Mouse (Mus musculus): ENCODE results near the gene Inhbc. TPM values are rescaled to one million over a fixed set of nuclear protein-coding genes. Genes with fewer than 3 reads are reported as not detected.

The Inhbc gene
- polyA plus RNA-seq, 1 experiment from 2014 or later = not detected

DNA sequence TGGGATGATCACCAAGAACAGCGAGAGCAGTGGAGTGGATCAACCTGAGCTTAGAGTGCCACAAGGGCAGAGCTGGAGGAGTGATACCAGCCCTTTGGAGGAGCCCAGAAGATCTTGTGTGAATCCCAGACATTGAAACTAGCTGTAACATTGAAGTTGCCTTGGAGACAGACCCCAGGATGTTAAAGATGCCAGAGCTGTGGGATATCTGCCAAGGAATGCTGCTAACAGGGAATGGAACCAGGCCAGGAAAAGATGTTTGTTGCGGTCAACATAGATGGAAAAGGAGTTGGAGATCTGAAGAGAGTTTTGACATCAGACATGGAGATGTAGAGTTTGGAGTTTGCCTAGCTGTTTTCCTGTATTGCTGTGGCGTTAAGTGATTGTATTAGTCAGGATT, 24.1 kb downstream of the Inhbc start:
- Histone ChIP-seq H3K4me2 (ENCODE audit: low read depth) (no peak overlapping the region), H3K9ac (ENCODE audit: low read length) (no peak overlapping the region), H3K9me3 (ENCODE audit: control insufficient read depth, low read length) (0 out of 2 replicates have a peak, but pooled peaks cover 3% of the 10 kb centered on the region), H3K27ac (ENCODE audit: low read depth, low read length) (no peak overlapping the region), H3K36me3 (ENCODE audit: control insufficient read depth, insufficient read depth, low read length) (no peaks in the 10 kb centered on the region), H3K4me1 (ENCODE audit: control insufficient read depth, insufficient read depth, low read length) (peaks cover 6% of the 10 kb centered on the region), H3K4me3 (ENCODE audit: low read depth, low read length) (no peak overlapping the region), H3K27me3 (ENCODE audit: control insufficient read depth, insufficient read depth, low read length) (peaks cover 5% of the 10 kb centered on the region; the same call in 1 of the 2 replicates)
- DNase-seq (ENCODE audit: low spot score) = no peak
- 93% methylated on average over 3 of the region's 3 CpGs for WGBS
- ATAC-seq (ENCODE audit: insufficient read depth, low FRiP score, low TSS enrichment) = no peak

DNA sequence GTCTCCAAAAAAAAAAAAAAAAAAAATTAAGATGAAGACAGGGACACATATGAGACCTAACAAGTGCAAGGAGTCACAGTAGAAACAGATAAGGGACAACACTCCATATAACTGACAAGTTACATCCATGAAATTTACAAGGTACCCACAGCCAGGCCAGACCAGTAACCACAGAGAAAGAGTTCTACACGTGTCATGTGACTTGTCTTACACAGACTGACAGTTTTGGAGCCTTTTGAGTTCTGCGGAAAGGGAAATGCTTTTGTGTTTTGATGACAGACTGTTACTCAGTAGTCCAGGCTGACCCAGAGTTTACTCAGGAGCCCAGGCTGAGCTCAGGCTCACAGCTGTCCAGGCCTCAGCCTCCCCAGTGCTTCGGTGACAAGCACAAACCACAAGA, 27.2 kb downstream of the Inhbc start:
- Histone ChIP-seq H3K4me3 (ENCODE audit: low read depth, low read length) (no peak overlapping the region), H3K36me3 (ENCODE audit: control insufficient read depth, insufficient read depth, low read length) (no peaks in the 10 kb centered on the region), H3K27ac (ENCODE audit: low read depth, low read length) (no peak overlapping the region), H3K4me1 (ENCODE audit: control insufficient read depth, insufficient read depth, low read length) (peaks cover 21% of the 10 kb centered on the region), H3K9me3 (ENCODE audit: control insufficient read depth, low read length) (0 out of 2 replicates have a peak, but pooled peaks cover 3% of the 10 kb centered on the region), H3K9ac (ENCODE audit: low read length) (no peak overlapping the region), H3K27me3 (ENCODE audit: control insufficient read depth, insufficient read depth, low read length) (peaks cover 19% of the 10 kb centered on the region), H3K4me2 (ENCODE audit: low read depth) (no peak overlapping the region)
- ATAC-seq (ENCODE audit: insufficient read depth, low FRiP score, low TSS enrichment) (no peak), DNase-seq (ENCODE audit: low spot score) (no peak)
- WGBS = 80% methylated on average over 3 of the region's 3 CpGs

DNA sequence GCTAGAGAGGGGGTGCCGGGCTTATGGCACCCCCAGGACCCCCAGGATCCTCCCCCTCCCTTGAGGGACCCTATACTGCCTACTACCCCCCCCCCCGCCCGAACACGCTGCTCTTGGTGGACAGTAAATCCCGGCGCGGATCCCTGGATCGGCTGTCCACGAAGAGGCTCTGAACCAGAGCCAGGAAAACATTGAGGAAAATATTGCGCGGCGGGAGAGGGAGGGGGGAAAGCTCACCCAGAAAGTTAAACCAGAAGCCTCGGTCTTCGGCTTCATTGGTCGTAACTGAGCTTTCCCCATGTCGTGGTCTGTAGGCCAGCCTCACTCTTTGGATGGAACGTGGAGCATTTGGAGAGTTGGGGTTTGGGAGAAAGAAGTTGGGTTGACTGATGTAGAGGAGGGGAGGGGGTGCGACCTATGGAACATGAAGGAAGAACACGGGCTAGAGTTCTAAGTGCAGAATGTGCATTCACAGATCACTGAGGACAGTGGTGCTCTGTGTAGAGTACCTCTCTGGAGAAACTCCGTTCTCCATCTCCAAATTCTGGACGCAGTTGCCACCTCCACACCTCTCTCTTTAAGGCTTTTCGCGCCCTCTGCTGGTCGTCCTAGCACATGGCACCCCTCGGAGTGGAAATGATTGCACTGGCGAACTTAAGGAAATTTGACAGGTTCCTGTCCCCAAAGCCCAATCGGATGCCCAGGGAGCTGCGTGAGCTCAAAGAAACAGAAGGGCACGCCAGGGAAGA, 28.2 kb downstream of the Inhbc start, which contains the start of gene Gli1:
Gli1 (minus strand) TSS at position 84 of the 749 bp plus-strand sequence.
- ATAC-seq (ENCODE audit: insufficient read depth, low FRiP score, low TSS enrichment) (0 out of 2 replicates have a peak, but pooled peaks have one; percentile 38), DNase-seq (ENCODE audit: low spot score) (peak; percentile 89)
- Histone ChIP-seq H3K36me3 (ENCODE audit: control insufficient read depth, insufficient read depth, low read length) (no peaks in the 10 kb centered on the region), H3K4me2 (ENCODE audit: low read depth) (peak within 1 kb of the TSS; percentile 75), H3K4me3 (ENCODE audit: low read depth, low read length) (peak within 1 kb of the TSS; percentile 39), H3K4me1 (ENCODE audit: control insufficient read depth, insufficient read depth, low read length) (peaks cover 21% of the 10 kb centered on the region), H3K27ac (ENCODE audit: low read depth, low read length) (0 out of 2 replicates have a peak within 1 kb of the TSS, but pooled peaks have one; percentile 44), H3K9me3 (ENCODE audit: control insufficient read depth, low read length) (0 out of 2 replicates have a peak, but pooled peaks cover 3% of the 10 kb centered on the region), H3K9ac (ENCODE audit: low read length) (peak within 1 kb of the TSS; percentile 38), H3K27me3 (ENCODE audit: control insufficient read depth, insufficient read depth, low read length) (peaks cover 19% of the 10 kb centered on the region)
- 0% methylated on average over 29 of the region's 29 CpGs for WGBS

DNA sequence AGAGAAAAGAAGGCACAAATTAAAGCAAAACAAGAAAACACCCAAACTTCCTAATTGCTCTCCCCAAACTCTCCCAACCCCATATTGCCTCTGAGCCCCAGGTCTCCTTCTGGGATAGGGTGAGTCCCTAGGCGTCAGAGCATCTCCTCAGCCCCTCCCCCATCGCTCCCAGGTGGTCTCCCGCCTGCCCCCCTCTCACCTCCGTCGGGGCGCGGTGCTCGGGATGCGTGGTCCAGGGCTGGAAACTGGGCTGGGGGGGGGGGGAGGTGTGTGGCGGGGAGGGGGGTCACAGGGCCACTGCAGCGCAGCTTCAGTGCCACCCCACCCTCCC, 28.9 kb downstream of the Inhbc start:
- H3K4me2 ChIP-seq (ENCODE audit: low read depth) = peak overlapping the region; percentile 75
- no peak for ATAC-seq (ENCODE audit: insufficient read depth, low FRiP score, low TSS enrichment)
- peak overlapping the region; percentile 39 for H3K4me3 ChIP-seq (ENCODE audit: low read depth, low read length)
- H3K9ac ChIP-seq (ENCODE audit: low read length) = peak overlapping the region; percentile 38
- H3K9me3 ChIP-seq (ENCODE audit: control insufficient read depth, low read length) = 0 out of 2 replicates have a peak, but pooled peaks cover 3% of the 10 kb centered on the region
- peaks cover 19% of the 10 kb centered on the region for H3K27me3 ChIP-seq (ENCODE audit: control insufficient read depth, insufficient read depth, low read length)
- H3K4me1 ChIP-seq (ENCODE audit: control insufficient read depth, insufficient read depth, low read length) = peaks cover 21% of the 10 kb centered on the region
- H3K36me3 ChIP-seq (ENCODE audit: control insufficient read depth, insufficient read depth, low read length) = no peaks in the 10 kb centered on the region
- 0% methylated on average over 7 of the region's 11 CpGs for WGBS
- DNase-seq (ENCODE audit: low spot score) = peak; percentile 35
- no peak overlapping the region for H3K27ac ChIP-seq (ENCODE audit: low read depth, low read length)

DNA sequence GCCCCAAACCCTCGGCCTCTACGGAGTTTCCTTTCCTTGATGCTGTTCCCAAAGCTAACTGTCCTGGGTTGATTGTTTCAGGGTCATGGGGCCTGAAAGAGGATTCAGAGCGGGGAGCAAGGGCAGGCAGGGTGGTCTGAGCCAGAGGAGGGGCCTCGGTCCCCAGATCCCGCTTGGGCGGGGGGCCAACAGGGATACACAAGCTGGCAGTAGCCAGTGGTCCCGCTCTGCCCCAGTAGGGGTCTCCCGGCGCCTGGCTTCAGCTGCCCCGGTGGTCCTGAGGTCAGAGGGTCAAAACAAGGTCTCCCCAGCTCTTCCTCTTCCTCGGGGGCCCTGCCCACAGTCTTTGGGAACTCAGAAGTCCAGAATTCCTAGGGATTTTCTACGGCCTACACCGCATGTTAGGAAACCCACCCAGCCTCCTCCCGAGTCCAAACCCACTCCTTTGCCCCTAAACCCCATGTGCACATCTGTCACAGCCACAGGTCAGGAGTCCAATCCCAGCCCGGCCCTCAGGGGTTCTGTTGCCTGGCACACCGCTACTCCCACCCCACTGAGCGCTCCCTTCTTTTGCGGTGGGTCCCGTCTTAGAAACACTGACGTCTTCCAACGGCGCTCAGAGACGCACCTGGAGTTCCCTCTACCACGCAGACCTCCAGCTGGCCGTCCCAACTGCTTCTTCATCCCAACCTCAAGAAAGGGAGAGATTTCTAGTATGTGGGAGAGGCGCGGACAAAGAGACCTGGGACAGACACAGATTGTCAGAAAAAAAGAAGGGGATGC, 29.5 kb downstream of the Inhbc start:
- 0 out of 2 replicates have a peak overlapping the region, but pooled peaks have one; percentile 44 for H3K27ac ChIP-seq (ENCODE audit: low read depth, low read length)

DNA sequence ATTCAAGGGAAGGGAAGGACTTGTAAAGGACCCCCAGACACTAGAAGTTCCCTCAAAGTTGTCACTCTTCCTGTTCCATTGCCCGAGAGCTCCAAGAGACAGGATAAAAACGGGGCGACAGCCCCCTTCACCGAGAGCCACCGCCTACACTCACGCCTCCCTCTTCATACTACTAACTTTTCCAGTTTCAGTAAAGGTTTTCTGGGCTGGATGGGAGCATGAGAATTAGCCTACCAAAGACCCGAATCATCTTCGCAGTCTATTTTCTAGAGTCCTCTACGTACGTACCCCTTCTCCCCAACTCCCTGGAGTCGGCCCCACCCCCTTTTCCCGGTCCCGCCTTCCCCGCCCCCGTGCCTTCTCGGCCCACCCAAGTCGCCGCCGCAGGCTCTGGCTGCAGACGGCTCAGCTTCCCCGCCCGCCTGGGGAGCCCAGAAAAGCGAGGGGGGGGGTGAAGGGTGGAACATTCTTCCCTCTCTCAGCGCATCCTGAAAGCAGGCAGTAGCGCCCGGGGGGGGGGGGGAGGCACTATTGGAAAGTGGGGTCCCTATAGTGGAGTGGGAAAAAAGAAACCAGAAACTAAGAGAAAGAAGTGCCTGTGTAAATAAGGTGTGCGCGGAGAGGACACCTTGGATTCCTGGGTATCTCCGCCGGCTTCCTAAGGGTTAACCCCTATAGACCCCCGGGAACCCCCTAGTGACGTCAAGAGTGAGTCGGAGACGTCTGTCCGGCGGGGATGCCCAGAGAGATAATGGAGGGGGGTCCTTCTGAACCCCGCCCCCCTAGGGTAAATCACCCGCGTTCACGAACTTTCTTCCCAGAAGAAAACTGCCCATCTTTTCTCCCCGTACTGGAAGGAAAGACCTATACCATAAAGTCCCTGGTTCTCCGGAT, 30.3 kb downstream of the Inhbc start:
- H3K9me3 ChIP-seq (ENCODE audit: control insufficient read depth, low read length) = 0 out of 2 replicates have a peak, but pooled peaks cover 2% of the 10 kb centered on the region
- peaks cover 21% of the 10 kb centered on the region for H3K4me1 ChIP-seq (ENCODE audit: control insufficient read depth, insufficient read depth, low read length)
- peak overlapping the region; percentile 75 for H3K4me2 ChIP-seq (ENCODE audit: low read depth)
- H3K27me3 ChIP-seq (ENCODE audit: control insufficient read depth, insufficient read depth, low read length) = peaks cover 19% of the 10 kb centered on the region
- peak overlapping the region; percentile 39 for H3K4me3 ChIP-seq (ENCODE audit: low read depth, low read length)
- DNase-seq (ENCODE audit: low spot score) (peak; percentile 81), ATAC-seq (ENCODE audit: insufficient read depth, low FRiP score, low TSS enrichment) (peak; percentile 53; the same call in 1 of the 2 replicates)
- under 1% methylated on average over 39 of the region's 42 CpGs for WGBS
- peak overlapping the region; percentile 12; the same call in 1 of the 2 replicates for H3K9ac ChIP-seq (ENCODE audit: low read length)
- H3K27ac ChIP-seq (ENCODE audit: low read depth, low read length) = peak overlapping the region; percentile 58
- H3K36me3 ChIP-seq (ENCODE audit: control insufficient read depth, insufficient read depth, low read length) = no peaks in the 10 kb centered on the region

More for the DNA sequence above, 29.5 kb downstream of the Inhbc start:
- 0 out of 2 replicates have a peak, but pooled peaks cover 3% of the 10 kb centered on the region for H3K9me3 ChIP-seq (ENCODE audit: control insufficient read depth, low read length)
- DNase-seq (ENCODE audit: low spot score) = peak; percentile 61
- peak overlapping the region; percentile 75 for H3K4me2 ChIP-seq (ENCODE audit: low read depth)
- under 1% methylated on average over 27 of the region's 27 CpGs for WGBS
- peak overlapping the region; percentile 39 for H3K4me3 ChIP-seq (ENCODE audit: low read depth, low read length)
- peaks cover 19% of the 10 kb centered on the region for H3K27me3 ChIP-seq (ENCODE audit: control insufficient read depth, insufficient read depth, low read length)
- no peak for ATAC-seq (ENCODE audit: insufficient read depth, low FRiP score, low TSS enrichment)
- peaks cover 21% of the 10 kb centered on the region for H3K4me1 ChIP-seq (ENCODE audit: control insufficient read depth, insufficient read depth, low read length)
- H3K9ac ChIP-seq (ENCODE audit: low read length) = peak overlapping the region; percentile 9; the same call in 1 of the 2 replicates
- H3K36me3 ChIP-seq (ENCODE audit: control insufficient read depth, insufficient read depth, low read length) = no peaks in the 10 kb centered on the region

DNA sequence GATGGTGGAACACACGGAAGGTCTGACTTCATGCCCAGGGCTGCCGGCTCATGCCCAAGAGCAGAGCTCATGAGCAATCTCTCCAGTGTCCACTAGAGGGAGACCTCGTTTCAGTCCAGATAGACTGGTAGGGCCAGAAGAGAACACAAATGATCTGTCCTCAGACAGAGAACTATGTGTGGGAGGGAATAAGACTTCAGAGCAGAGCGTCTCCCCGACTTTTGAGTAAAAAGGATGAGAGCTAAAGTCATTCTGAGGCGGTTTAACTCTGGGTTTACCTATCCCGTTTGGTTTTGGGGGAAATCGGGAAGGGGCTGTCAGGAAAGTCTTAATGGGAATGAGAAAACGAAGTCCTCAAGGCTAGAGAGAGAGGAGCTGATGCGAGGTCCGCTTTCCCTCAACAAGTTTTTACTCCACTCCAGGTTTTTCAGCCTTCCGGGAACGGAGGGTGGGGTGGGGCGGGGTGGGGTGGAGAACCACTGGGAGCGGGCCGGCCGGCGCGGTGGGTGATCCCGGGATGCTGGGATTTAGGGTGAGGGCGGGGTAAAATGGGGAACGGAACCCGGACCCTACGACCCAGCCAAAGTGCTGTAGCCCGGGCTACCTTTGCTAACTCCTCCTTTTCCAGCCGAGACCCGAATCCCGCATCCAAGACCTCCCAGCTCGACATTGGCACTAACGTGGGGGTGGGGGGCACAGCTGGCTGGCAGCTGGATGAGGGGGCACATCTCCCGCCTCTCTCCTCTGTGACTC, 31.1 kb downstream of the Inhbc start:
- WGBS = under 1% methylated on average over 26 of the region's 31 CpGs
- peak; percentile 69 for ATAC-seq (ENCODE audit: insufficient read depth, low FRiP score, low TSS enrichment)

More for the DNA sequence above, 31.1 kb downstream of the Inhbc start:
- H3K9ac ChIP-seq (ENCODE audit: low read length) = peak overlapping the region; percentile 12; the same call in 1 of the 2 replicates
- H3K27me3 ChIP-seq (ENCODE audit: control insufficient read depth, insufficient read depth, low read length) = peaks cover 19% of the 10 kb centered on the region
- H3K4me1 ChIP-seq (ENCODE audit: control insufficient read depth, insufficient read depth, low read length) = peaks cover 21% of the 10 kb centered on the region
- H3K4me3 ChIP-seq (ENCODE audit: low read depth, low read length) = peak overlapping the region; percentile 39
- DNase-seq (ENCODE audit: low spot score) = peak; percentile 84
- H3K9me3 ChIP-seq (ENCODE audit: control insufficient read depth, low read length) = no peaks in the 10 kb centered on the region
- peak overlapping the region; percentile 75 for H3K4me2 ChIP-seq (ENCODE audit: low read depth)
- no peaks in the 10 kb centered on the region; the same call in 1 of the 2 replicates for H3K36me3 ChIP-seq (ENCODE audit: control insufficient read depth, insufficient read depth, low read length)
- peak overlapping the region; percentile 58 for H3K27ac ChIP-seq (ENCODE audit: low read depth, low read length)

All from neural tube, embryonic 11.5 days (tissue).